ENCODE assay signal across 29 mouse cellular contexts in the genomic region with DNA sequence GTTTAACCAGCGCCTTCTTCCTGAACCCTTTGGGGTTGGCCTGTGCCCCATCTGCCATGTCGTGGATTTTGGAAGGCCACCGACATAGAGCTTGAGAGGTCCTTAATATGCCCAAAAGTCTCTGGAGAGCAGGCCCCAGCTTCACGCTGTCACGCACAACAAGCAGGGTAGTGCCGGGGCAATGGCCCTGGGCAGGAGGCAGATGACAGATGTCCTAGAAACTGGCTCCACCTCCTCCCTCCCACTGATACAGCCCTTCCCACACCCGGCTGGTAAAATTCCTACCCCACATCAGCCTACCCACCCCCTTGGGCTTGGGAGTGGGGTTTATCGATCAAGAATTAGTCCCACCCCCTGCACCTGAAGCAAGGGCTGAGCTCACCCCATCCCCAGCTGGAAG. TPM values are rescaled to one million over a fixed set of nuclear protein-coding genes. Genes with fewer than 3 reads are reported as not detected.
DNase-seq lines count a peak whose midpoint lies in the region; ATAC-seq and TF ChIP-seq lines count a peak whose summit lies in the region.
"Had no signal": no experiment of that assay in that cellular context is flagged by ENCODE, and none has a peak within 500 bp of the region (broad histone marks: within the 10 kb centered on the region; RNA-seq: fewer than 3 reads in every experiment).

Gene Pla2g2f (minus strand): TSS at position 211 of the 400 bp plus-strand sequence.

- peaks cover 3% of the 10 kb centered on the region; the same call in 1 of the 2 replicates for H3K4me1 ChIP-seq in neural tube, embryonic 14.5 days (ENCODE audit: control insufficient read depth, insufficient read depth, low read length)
- H3K4me1 ChIP-seq in limb, embryonic 14.5 days (ENCODE audit: control insufficient read depth, insufficient read depth, low read length): peaks cover 4% of the 10 kb centered on the region; the same call in 1 of the 2 replicates
- no peaks in the 10 kb centered on the region for H3K4me1 ChIP-seq in stomach, postnatal 0 days (replicated peaks; ENCODE audit: control insufficient read depth, insufficient read depth)

- H3K9ac ChIP-seq in neural tube, embryonic 14.5 days (replicated peaks; ENCODE audit: low read depth, low read length): no peak within 1 kb of the TSS
- no peak within 1 kb of the TSS for H3K9ac ChIP-seq in limb, embryonic 14.5 days (ENCODE audit: low read depth, low read length, severe bottlenecking)
- H3K9ac ChIP-seq in stomach, postnatal 0 days (ENCODE audit: low read length): no peak within 1 kb of the TSS
- H3K9ac ChIP-seq: heart, embryonic 13.5 days; liver, postnatal 0 days had no signal

- H3K36me3 ChIP-seq in neural tube, embryonic 14.5 days (ENCODE audit: control insufficient read depth, insufficient read depth, low read length): no peaks in the 10 kb centered on the region
- H3K36me3 ChIP-seq in limb, embryonic 14.5 days (ENCODE audit: control insufficient read depth, insufficient read depth, low read length): no peaks in the 10 kb centered on the region
- no peaks in the 10 kb centered on the region for H3K36me3 ChIP-seq in stomach, postnatal 0 days (ENCODE audit: control insufficient read depth, insufficient read depth, low read length)
- H3K36me3 ChIP-seq: heart, embryonic 13.5 days had no signal

- intact Hi-C loops in heart, postnatal 10 days (cut with DNase I): no loop called here

- no peaks in the 10 kb centered on the region for H3K9me3 ChIP-seq in neural tube, embryonic 14.5 days (ENCODE audit: control insufficient read depth, low read length)
- no peaks in the 10 kb centered on the region for H3K9me3 ChIP-seq in limb, embryonic 14.5 days (ENCODE audit: control insufficient read depth, low read length)
- H3K9me3 ChIP-seq in stomach, postnatal 0 days (ENCODE audit: control insufficient read depth, low read length): no peaks in the 10 kb centered on the region
- H3K9me3 ChIP-seq: heart, embryonic 13.5 days had no signal

- no peak within 1 kb of the TSS for H3K4me3 ChIP-seq in neural tube, embryonic 14.5 days (ENCODE audit: low read depth, low read length)
- H3K4me3 ChIP-seq in limb, embryonic 14.5 days (replicated peaks; ENCODE audit: low read length): no peak within 1 kb of the TSS
- no peak within 1 kb of the TSS for H3K4me3 ChIP-seq in stomach, postnatal 0 days (ENCODE audit: low read depth, low read length)
- H3K4me3 ChIP-seq: heart, adult 2 months; heart, embryonic 13.5 days had no signal

- DNase-seq in neural tube, embryonic 10.5 days (ENCODE audit: extremely low spot score, low spot score): no peak
- DNase-seq in adrenal gland, postnatal 14 days: peak; percentile 47
- no peak for DNase-seq in limb, embryonic 14.5 days (ENCODE audit: low spot score)
- no peak for DNase-seq in stomach, postnatal 0 days (ENCODE audit: low spot score)
- DNase-seq in heart, postnatal 10 days: no peak
- DNase-seq: cerebellum, adult 2 months; cerebellum, postnatal 25 days; gastrocnemius, postnatal 36 days; heart, adult 2 months; kidney, adult 11 months; kidney, postnatal 4 days; left cerebral cortex, postnatal 4 days; liver, postnatal 0 days; lung, postnatal 10 days; retina, postnatal 1 day; right cerebral cortex, postnatal 25 days; thymus, adult 2 months; thymus, postnatal 4 days had no signal

- H3K4me2 ChIP-seq in neural tube, embryonic 14.5 days (ENCODE audit: low read depth, low read length): no peak within 1 kb of the TSS
- no peak within 1 kb of the TSS for H3K4me2 ChIP-seq in limb, embryonic 14.5 days (replicated peaks; ENCODE audit: low read depth, low read length, severe bottlenecking)
- H3K4me2 ChIP-seq in stomach, postnatal 0 days (replicated peaks; ENCODE audit: low read depth): no peak within 1 kb of the TSS
- H3K4me2 ChIP-seq: heart, embryonic 13.5 days; liver, embryonic 11.5 days; midbrain, embryonic 11.5 days had no signal

- no peak for TF ChIP-seq POLR2A in limb, embryonic 14.5 days (IDR thresholded peaks at IDR 0.05; ENCODE audit: borderline replicate concordance, extremely low read depth, insufficient read depth, insufficient read length)

- ATAC-seq in neural tube, embryonic 14.5 days (ENCODE audit: low read depth): no peak
- no peak for ATAC-seq in limb, embryonic 14.5 days (ENCODE audit: low FRiP score, low read depth)
- ATAC-seq in stomach, postnatal 0 days (ENCODE audit: low FRiP score, low TSS enrichment): no peak
- ATAC-seq in megakaryocyte-erythroid progenitor cell, adult 5-6 weeks (replicated peaks; ENCODE audit: low FRiP score, low TSS enrichment, poor library complexity, severe bottlenecking): no peak
- ATAC-seq: forebrain, embryonic 16.5 days; hindbrain, postnatal 0 days; liver, postnatal 0 days had no signal

- H3K27ac ChIP-seq in neural tube, embryonic 14.5 days (ENCODE audit: low read depth, low read length): peak within 1 kb of the TSS; percentile 52; the same call in 1 of the 2 replicates
- H3K27ac ChIP-seq in limb, embryonic 14.5 days (replicated peaks; ENCODE audit: low read depth, low read length): no peak within 1 kb of the TSS
- H3K27ac ChIP-seq in stomach, postnatal 0 days (replicated peaks): peak within 1 kb of the TSS; percentile 35; the same call in 1 of the 2 replicates
- H3K27ac ChIP-seq: heart, adult 2 months; heart, embryonic 13.5 days; hindbrain, postnatal 0 days had no signal

- H3K27me3 ChIP-seq in neural tube, embryonic 14.5 days (ENCODE audit: control insufficient read depth, insufficient read depth, low read length): no peaks in the 10 kb centered on the region
- no peaks in the 10 kb centered on the region for H3K27me3 ChIP-seq in limb, embryonic 14.5 days (ENCODE audit: control insufficient read depth, insufficient read depth, low read length)
- no peaks in the 10 kb centered on the region for H3K27me3 ChIP-seq in stomach, postnatal 0 days (ENCODE audit: control insufficient read depth, insufficient read depth, low read length)
- H3K27me3 ChIP-seq: heart, embryonic 13.5 days had no signal

- TF ChIP-seq CTCF in stomach, postnatal 0 days (IDR thresholded peaks at IDR 0.05; ENCODE audit: low read depth): no peak

- WGBS in neural tube, embryonic 14.5 days: 56% methylated on average over 8 of the region's 8 CpGs
- 72% methylated on average over 8 of the region's 8 CpGs for WGBS in limb, embryonic 14.5 days
- WGBS in stomach, postnatal 0 days: 77% methylated on average over 8 of the region's 8 CpGs

- TF ChIP-seq EP300 in stomach, postnatal 0 days (optimal IDR thresholded peaks at IDR 0.05): no peak

RNA-seq across cellular contexts. Expression of gene Pla2g2f, which starts in this region (rescaled TPM):
- not detected in 2 replicates for polyA plus RNA-seq in neural tube, embryonic 14.5 days (2014; fragmentation: Nextera tagmentation; extraction: Ambion mirVana)
- 13.7 and 14.3 TPM in 2 replicates for total RNA-seq in adrenal gland, postnatal 14 days (2021)
- polyA plus RNA-seq in limb, embryonic 14.5 days (2012; rRNA removed): 9.7 and 11.9 TPM in 2 replicates
- 9.6 and 15.7 TPM in 2 replicates for polyA plus RNA-seq in limb, embryonic 14.5 days (2014; fragmentation: Nextera tagmentation; extraction: Ambion mirVana)
- polyA plus RNA-seq in stomach, postnatal 0 days (2015; fragmentation: Nextera tagmentation; extraction: Ambion mirVana): 8.2 and 8.7 TPM in 2 replicates
- total RNA-seq in heart, postnatal 10 days (2021): under 1 TPM; 0.10 to 0.12 TPM
- not detected in 2 replicates for total RNA-seq in megakaryocyte-erythroid progenitor cell, adult 5-6 weeks (2014; fragmentation: Nextera tagmentation)
- not detected in 2 replicates for total RNA-seq in megakaryocyte-erythroid progenitor cell, adult 5-6 weeks (2017)
- total RNA-seq: gastrocnemius, postnatal 36 days; hindbrain, postnatal 0 days; left cerebral cortex, adult 8-10 months; left cerebral cortex, postnatal 4 days; MEL had no signal
- polyA plus RNA-seq: C2C12; forebrain, embryonic 16.5 days; heart, embryonic 13.5 days; liver, embryonic 11.5 days; liver, postnatal 0 days; midbrain, postnatal 0 days had no signal

Comparison
In these comparisons a context has a peak if more than half of its experiments do, and no peak if none do; other contexts are left out.
1. RNA of gene Pla2g2f (total RNA-seq): 13.7 to 14.3 TPM in adrenal gland, postnatal 14 days; 0.10 to 0.12 TPM in heart, postnatal 10 days and not detected in megakaryocyte-erythroid progenitor cell, adult 5-6 weeks; every median in the first group is over 10 times any median in the second.